Mouse (Mus musculus): ENCODE results near the gene Mapk13.

DNA sequence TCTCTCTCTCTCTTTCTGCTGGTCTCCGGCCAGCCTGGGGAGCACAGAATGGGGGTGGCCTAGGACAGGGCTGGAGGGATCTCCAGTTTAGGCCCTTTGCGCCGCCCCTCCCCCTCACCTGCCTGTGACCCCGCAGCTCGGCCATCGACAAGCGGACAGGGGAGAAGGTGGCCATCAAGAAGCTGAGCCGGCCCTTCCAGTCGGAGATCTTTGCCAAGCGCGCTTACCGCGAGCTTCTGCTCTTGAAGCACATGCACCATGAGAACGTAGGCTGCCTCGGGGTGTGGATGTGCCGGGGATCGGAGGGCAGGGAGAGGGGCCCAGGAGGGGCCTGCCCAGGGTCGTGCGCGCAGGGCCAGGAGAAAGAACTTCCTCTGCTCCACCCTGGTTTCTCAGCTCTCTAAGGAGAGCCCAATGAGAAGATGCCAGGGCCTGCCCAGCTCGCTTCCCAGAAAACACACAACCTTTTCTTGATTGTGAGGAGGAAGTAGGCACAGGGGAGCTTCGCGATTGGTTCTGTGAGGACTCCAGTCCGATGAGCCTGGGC is 851 bp downstream of the Mapk13 start:
- TF ChIP-seq CTCF (IDR thresholded peaks at IDR 0.05; ENCODE audit: low read depth, low read length) (no peak), POLR2A (IDR thresholded peaks at IDR 0.05; ENCODE audit: borderline replicate concordance, low read depth, low read length) (no peak)
